Mouse (Mus musculus) telencephalon, adult 2 months (tissue): ENCODE measurements around the gene Uhrf2.
"Not testable (repeated sequence)": the region's sequence is repeated elsewhere in the genome, so short reads cannot be mapped to it uniquely, and the experiment has no call there.

Source experiments
- DNase-seq: peaks from one replicate; pipeline ENCODE4 v3.0.0-alpha.2; 2011; ENCODE audit warnings: low read depth, low spot score

The Uhrf2 gene

GRCm38 (mm10) chr19:30029894-30030635 lies at the start of gene Uhrf2:
Uhrf2 (plus strand) TSS chr19:30030513.
- DNase-seq = peak; percentile 92

- DNase-seq = no peak
Measured at GRCm38 (mm10) chr19:29984208-29985005, 45.9 kb upstream of the Uhrf2 start.

DNA sequence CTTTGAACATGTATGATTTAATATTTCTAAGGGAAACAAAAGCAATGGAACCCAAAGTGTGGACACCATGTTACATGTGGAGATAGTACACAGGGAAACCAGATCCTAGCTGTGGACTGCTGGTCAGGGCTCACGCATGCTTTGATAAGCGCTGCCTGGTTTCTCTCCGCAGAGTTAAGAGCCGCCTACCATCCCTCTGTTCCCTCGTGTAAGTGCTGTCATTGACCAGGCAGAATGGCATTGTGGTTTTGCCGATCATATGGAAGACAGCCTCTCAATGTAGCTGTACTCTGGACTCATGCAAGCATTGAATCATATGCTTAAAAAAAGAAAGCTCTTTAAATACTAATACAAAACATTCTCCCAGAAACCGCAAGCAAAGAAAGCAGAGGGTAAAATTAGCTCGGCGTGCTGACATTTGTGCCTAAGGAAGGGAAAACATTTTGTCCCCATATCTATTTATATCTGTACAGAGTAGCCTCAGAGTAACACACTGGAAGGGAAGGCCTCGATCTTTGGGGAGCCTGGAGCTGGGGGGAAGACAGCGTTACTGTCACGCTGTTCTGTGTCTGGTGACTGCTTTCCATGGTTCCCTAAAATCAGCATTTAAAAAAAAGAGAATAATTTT lies 43.7 kb upstream of the Uhrf2 start:
- DNase-seq = peak; percentile 23

DNA sequence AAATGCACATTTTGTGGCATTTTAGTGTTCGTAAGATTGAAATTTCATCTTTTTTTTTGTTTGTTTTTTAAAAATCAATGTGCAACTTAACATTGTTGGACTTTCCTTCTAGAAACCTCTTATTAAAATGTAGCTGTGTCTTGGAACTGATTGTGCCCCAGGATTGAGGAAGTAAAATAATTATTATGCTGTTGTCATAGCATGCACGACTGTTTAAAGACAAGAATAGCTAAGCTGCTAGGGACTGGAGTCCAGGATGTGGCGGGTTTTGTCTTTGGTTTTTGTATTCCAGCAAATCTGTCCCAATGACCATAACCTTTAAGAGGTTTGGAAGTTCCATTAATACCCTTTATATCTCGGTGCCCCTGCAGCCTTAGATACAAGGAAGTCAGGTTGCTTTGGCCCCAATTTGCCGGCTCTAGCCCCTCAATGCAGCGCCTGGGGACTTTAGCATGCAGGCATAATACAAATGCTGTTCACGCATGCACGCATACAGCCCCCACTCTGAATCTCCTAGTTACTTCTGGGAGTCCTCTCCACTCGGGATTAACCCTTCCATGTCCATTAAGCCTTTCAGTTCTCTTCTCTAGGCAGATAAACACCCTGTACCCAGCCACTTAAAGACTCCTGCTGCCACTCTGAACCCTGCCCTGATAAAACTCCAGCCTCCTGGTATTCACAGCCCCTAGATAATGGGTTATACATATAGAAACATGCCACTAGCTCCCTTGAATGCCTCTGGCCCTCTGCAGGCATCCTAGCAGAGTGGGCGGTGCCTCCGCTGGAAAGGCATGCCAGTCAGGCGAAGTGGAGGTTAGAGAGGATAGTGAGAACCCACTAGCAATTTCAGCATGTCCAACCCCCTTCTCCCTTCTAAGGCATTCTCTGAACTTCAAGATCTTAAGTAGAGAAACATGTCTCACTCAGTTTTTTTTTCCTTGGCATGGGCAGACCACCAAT lies 29.6 kb upstream of the Uhrf2 start:
- no peak for DNase-seq

GRCm38 (mm10) chr19:30001550-30001949 lies 28.8 kb upstream of the Uhrf2 start:
- DNase-seq = no peak

DNA sequence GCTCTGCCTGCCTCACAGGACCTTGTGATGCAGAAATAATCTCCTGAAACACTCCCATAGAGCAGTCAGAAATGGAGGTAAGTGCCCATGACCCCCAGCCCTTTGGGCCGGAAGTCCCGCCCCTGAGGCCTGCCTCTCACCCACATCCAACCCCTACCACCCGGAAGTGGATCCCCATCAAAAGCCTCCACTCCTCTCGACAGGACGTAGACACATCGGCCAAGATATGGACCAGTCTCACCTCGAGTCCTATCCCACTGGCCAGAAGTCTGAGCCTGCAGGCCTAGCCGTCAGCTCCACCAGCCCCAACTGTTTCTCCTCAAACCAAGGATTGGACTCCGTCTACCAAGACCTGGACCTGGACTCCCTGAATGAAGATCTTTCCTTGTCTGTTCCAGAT lies 26.7 kb upstream of the Uhrf2 start, which contains the start of gene Trpd52l3:
Trpd52l3 (plus strand) TSS at position 170 of the 400 bp plus-strand sequence.
- DNase-seq = no peak

GRCm38 (mm10) chr19:30006371-30006770 lies 23.9 kb upstream of the Uhrf2 start:
- no peak for DNase-seq

GRCm38 (mm10) chr19:30010520-30011296 lies 19.6 kb upstream of the Uhrf2 start:
- no peak for DNase-seq

- no peak for DNase-seq
Measured at GRCm38 (mm10) chr19:30014331-30014730, 16.0 kb upstream of the Uhrf2 start.

DNA sequence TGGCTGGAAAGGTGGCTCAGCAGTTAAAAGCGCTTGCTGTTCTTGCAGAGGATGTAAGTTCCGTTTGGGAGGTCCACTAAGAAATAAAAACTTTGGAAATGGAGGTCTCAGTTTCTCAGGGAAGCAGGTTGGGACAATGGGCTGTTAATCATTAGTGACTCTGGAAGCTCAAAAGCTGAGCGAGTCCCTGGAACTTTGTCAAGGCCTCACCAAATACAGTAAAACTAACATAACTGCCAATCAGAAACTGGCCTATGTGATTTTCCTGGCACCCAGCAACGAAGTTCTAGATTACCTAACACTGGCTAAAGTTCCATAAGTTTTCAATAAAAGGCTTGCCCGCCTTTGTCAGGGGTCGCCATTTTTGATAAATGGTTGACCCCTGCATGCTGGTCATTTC lies 14.2 kb upstream of the Uhrf2 start:
- DNase-seq = no peak

- DNase-seq = not testable (repeated sequence)
Measured at GRCm38 (mm10) chr19:30023419-30023818, 6.9 kb upstream of the Uhrf2 start.

DNA sequence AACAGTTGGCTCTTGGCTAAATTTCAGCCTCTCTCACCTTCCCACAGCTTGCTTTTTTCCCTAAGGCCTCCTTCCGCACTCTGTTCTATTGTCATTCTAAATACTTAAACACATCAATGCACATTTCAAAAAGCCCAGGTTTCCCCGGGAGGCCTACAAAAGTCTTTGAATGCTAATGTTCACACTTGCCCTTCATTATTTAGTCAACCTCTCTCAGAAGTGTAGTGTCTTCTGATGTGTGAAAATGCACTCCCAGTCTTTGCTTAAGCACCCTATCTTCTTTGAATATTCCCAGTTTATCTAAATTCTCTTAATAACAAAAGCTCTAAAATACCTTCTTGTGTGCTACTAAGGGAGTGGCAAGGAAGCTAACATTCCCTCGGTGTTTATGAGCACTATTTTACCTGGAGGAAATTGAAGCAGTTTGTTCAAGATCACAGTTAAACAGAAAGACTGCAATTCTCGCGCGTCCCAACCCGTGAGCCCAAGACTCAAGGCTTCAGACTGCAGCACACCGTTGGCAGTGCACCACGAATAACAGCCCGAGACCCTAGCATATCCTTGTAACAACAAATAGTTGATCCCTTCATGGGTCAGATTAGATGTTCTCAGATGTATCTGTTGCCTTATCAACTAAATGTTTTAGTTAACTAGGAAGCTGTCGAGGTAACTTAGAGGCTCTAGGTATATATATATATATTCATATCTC lies 1.2 kb upstream of the Uhrf2 start:
- no peak for DNase-seq

DNA sequence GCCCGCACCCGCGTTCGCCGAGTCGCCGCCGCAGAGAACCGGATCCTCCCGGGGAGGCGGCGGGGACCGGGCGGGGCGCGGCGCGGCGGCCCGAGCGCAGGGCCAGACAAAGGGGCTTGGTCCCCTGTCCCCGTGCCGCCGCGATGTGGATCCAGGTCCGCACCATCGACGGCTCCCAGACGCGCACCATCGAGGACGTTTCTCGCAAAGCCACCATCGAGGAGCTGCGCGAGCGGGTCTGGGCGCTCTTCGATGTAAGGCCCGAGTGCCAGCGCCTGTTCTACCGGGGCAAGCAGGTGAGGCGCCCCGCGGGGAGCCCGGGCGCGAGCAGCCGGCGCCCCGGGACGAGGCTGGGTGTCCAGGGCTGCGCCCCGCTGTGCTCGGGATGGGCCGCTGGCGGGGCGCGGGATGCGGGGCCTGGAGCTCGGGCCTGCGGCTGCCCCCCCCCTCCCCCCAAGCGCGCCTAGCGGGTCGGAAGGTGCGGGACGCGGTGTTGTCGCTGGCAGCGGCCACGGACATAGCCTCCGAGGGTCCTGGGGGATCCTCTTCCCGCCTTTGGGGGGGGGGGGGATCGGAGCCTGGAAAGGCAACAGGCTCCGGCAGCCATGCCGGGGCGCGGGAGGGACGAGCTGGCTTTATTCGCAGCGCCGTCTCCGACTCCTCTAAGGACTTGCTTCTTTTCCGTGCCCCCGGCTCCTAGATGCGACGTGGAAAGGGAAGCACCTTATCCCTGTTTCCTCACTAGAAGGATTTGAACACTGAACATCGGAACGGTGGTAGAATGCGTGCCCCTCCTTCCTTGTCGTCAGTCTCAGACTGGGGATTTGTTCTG lies 539 bp downstream of the Uhrf2 start:
- DNase-seq = no peak

DNA sequence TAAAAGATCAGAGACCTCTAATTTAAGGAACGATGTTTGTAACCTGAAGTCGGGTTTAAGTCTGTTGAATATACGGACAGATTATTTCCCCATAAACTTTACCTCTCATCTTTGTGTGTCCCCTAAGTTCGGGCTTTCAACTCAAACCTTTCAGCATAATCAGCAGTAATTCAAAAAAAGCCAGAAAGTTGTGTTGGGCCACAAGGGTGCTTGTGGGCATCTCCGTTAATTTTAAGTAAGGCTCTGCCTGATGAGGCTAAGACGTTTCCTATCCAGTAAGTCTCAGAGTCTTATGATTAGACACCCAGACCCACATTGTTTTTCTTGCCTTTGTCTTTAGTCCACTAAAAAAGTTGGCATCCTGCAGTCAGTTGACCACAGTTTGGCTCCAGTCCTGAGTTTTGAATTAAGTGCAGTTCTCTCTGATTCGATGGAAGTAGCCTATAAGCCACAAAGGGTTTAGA lies 1.2 kb downstream of the Uhrf2 start:
- no peak for DNase-seq

DNA sequence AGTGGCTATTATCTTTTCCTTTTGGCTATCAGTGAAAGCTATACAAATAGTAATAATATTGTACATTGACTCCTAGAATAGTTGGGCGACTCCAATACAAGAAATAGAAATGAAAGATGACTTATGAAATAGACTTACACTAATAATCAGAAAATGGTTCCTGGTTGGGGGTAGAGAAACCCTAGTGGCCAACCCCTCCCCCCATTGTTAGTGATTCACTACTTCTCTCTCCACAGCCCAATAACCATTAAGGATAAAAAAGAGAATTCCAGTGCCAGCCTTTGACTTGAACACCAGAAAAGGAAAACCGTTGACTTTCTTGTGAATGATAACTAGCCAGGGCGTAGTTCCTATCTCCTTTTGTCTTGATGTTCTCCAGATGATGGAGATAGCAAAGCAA lies 1.9 kb downstream of the Uhrf2 start:
- DNase-seq = no peak

- DNase-seq = no peak
Measured at GRCm38 (mm10) chr19:30035361-30035760, 5.0 kb downstream of the Uhrf2 start.

GRCm38 (mm10) chr19:30043691-30044090 lies 13.4 kb downstream of the Uhrf2 start:
- no peak for DNase-seq

GRCm38 (mm10) chr19:30044630-30045029 lies 14.3 kb downstream of the Uhrf2 start:
- DNase-seq = no peak

- no peak for DNase-seq
Measured at GRCm38 (mm10) chr19:30045857-30046256, 15.5 kb downstream of the Uhrf2 start.
